Comparison of ENCODE assay signal across 40 mouse cellular contexts in genomic region chr3:59877601-59878000, GRCm38 (mm10). TPM values are rescaled to one million over a fixed set of nuclear protein-coding genes. Genes with fewer than 3 reads are reported as not detected.
"Had no signal": no experiment of that assay in that cellular context is flagged by ENCODE, and none has a peak within 500 bp of the region (broad histone marks: within the 10 kb centered on the region; RNA-seq: fewer than 3 reads in every experiment).

No protein-coding gene starts in this region.

RNA-seq across cellular contexts. Expression of gene Gm8298, which starts 16.8 kb away (rescaled TPM):
- total RNA-seq: left cerebral cortex, postnatal 10 days; left cerebral cortex, postnatal 14 days; left cerebral cortex, postnatal 25 days; left cerebral cortex, postnatal 36 days; left cerebral cortex, postnatal 4 days; liver, adult 2 months; megakaryocyte progenitor cell, adult 5-6 weeks; megakaryocyte, adult 5-6 weeks; megakaryocyte-erythroid progenitor cell, adult 5-6 weeks; midbrain, postnatal 0 days; monocyte, adult 5-6 weeks had no signal
- polyA plus RNA-seq: limb, embryonic 10.5 days; limb, embryonic 11.5 days; limb, embryonic 12.5 days; limb, embryonic 13.5 days; limb, embryonic 14.5 days; limb, embryonic 15.5 days; liver, adult 2 months; liver, embryonic 11.5 days; liver, embryonic 12.5 days; liver, embryonic 13.5 days; liver, embryonic 14.5 days; liver, embryonic 15.5 days; liver, embryonic 16.5 days; liver, postnatal 0 days; lung, adult 2 months; lung, embryonic 14.5 days; lung, embryonic 15.5 days; lung, embryonic 16.5 days; lung, postnatal 0 days; macrophage; midbrain, embryonic 10.5 days; midbrain, embryonic 11.5 days; midbrain, embryonic 12.5 days; midbrain, embryonic 13.5 days; midbrain, embryonic 14.5 days; midbrain, embryonic 15.5 days; midbrain, embryonic 16.5 days; midbrain, postnatal 0 days; myocyte; neural tube, embryonic 11.5 days; neural tube, embryonic 12.5 days had no signal

RNA-seq across cellular contexts. Expression of gene C130079G13Rik, which starts 47.4 kb away (rescaled TPM):
- total RNA-seq: left cerebral cortex, postnatal 10 days; left cerebral cortex, postnatal 14 days; left cerebral cortex, postnatal 25 days; left cerebral cortex, postnatal 36 days; left cerebral cortex, postnatal 4 days; liver, adult 2 months; megakaryocyte progenitor cell, adult 5-6 weeks; megakaryocyte, adult 5-6 weeks; megakaryocyte-erythroid progenitor cell, adult 5-6 weeks; monocyte, adult 5-6 weeks had no signal
- polyA plus RNA-seq: limb, embryonic 10.5 days; limb, embryonic 11.5 days; limb, embryonic 12.5 days; limb, embryonic 13.5 days; liver, adult 2 months; liver, embryonic 11.5 days; liver, embryonic 12.5 days; liver, embryonic 13.5 days; liver, embryonic 14.5 days; liver, embryonic 15.5 days; liver, embryonic 16.5 days; liver, postnatal 0 days; lung, embryonic 14.5 days; lung, embryonic 15.5 days; lung, embryonic 16.5 days; lung, postnatal 0 days; macrophage; midbrain, embryonic 10.5 days; midbrain, embryonic 11.5 days; midbrain, embryonic 12.5 days; midbrain, embryonic 13.5 days; midbrain, embryonic 14.5 days; midbrain, embryonic 15.5 days; midbrain, embryonic 16.5 days; midbrain, postnatal 0 days; myocyte; neural tube, embryonic 11.5 days; neural tube, embryonic 12.5 days had no signal
